Mouse (Mus musculus): ENCODE measurements around the gene Vps54. TPM values are rescaled to one million over a fixed set of nuclear protein-coding genes. Genes with fewer than 3 reads are reported as not detected.
A peak's percentile ranks its signal among the peaks of the same experiment; 100 is the strongest.

The Vps54 gene
- total and polyA plus RNA-seq, 2 experiments = 5.6 to 37.4 TPM

DNA sequence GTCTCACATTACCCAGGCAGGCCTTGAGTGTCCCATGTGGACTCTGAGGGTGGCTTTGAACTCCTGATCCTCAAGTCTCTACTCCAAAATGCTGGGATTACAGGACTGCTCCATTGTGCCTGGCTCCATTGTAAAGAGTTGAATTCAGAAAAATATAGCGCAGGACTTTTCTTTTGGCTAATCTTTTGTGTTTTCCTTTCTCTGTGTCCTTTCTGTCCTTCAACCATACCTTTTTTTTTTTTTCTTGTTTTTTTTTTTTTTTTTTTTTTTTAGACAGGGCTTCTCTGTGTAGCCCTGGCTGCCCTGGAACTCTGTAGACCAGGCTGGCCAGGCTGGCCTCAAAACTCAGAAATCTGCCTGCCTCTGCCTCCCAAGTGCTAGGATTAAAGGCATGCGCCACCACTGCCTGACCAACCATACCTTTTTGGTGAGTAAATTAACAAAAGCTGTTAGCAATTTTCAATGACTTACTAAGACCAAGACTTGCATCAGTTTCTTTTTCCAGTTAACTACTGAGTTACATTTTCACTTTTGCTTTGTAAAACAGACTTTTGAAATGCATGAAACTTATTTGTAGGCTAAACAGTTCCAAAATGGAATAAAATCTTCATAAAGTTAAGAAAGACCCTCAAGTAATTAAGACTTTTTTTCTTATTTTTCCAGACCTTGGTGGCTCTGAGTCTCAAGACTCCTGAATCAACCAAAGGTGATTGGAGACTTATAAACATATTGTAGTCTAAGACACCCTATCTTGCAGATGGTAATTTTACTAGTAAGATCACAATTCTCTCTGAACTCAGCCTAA, 1.4 kb upstream of the Vps54 start:
- Histone ChIP-seq H3K27me3 (ENCODE audit: control insufficient read depth, insufficient read depth, low read length) (no peaks in the 10 kb centered on the region), H3K4me3 (ENCODE audit: insufficient read depth, low read depth, low read length) (no peak overlapping the region), H3K36me3 (ENCODE audit: control insufficient read depth, insufficient read depth, low read length) (no peaks in the 10 kb centered on the region), H3K27ac (replicated peaks; ENCODE audit: insufficient read depth, low read depth, low read length) (peak overlapping the region; percentile 95; the same call in 1 of the 2 replicates), H3K79me2 (ENCODE audit: control insufficient read depth, insufficient read depth, low read length) (peaks cover 9% of the 10 kb centered on the region; the same call in 1 of the 2 replicates), H3K4me1 (ENCODE audit: control insufficient read depth, insufficient read depth, low read length) (peaks cover 17% of the 10 kb centered on the region), H3K9ac (ENCODE audit: low read depth, low read length) (no peak overlapping the region)
- TF ChIP-seq CTCF (IDR thresholded peaks at IDR 0.05; ENCODE audit: low read depth, low read length) (no peak), POLR2A (IDR thresholded peaks at IDR 0.05; ENCODE audit: extremely low read depth, insufficient read depth, low read length) (no peak)
- peak; percentile 43 for DNase-seq (ENCODE audit: extremely low read depth, low read depth, low spot score)
- WGBS = 91% methylated on average over 2 of the region's 2 CpGs

DNA sequence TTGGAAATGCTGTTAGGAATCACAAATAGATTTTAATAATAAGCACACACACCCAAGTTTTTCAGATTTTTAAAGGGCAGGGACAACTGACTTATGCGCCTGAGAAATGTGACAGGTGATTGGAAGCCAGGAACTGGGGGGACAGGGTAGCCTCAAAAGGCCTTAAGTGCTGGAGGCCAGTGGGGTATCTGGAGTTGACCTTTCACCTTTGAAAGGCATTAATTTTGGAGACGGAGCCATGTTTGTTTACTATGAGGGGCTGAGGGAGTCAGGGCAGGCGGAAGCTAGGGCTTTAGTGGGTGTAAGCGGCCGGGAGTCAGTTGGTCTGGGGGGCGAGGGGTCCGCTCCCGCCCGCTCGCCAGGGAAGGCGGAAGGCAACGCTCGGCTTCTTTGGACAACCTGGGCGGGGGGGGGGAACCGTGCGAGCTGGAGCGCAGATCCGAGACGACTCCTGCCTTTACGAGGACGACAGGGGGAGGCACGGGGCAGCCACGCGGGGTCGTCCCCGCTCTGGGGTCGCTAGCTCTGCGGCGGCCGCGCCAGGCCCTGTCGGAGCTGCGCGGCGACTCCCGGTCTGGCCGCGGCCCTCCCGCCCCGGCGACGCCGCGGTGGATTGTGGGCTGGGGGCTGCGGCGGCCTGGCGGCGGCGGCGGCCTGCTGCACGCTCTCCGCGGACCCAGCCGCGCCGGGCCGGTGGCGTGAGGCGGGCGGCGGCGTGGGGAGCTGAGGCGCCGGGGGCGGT, 631 bp upstream of the Vps54 start:
- peak overlapping the region; percentile 99 for H3K9ac ChIP-seq (ENCODE audit: low read depth, low read length)
- DNase-seq (ENCODE audit: extremely low read depth, low read depth, low spot score) = no peak
- H3K27ac ChIP-seq (replicated peaks; ENCODE audit: insufficient read depth, low read depth, low read length) = peak overlapping the region; percentile 95
- peaks cover 18% of the 10 kb centered on the region for H3K4me1 ChIP-seq (ENCODE audit: control insufficient read depth, insufficient read depth, low read length)
- TF ChIP-seq CTCF (IDR thresholded peaks at IDR 0.05; ENCODE audit: low read depth, low read length) (no peak), POLR2A (IDR thresholded peaks at IDR 0.05; ENCODE audit: extremely low read depth, insufficient read depth, low read length) (peak; percentile 54; the same call in 1 of the 2 replicates)
- no peaks in the 10 kb centered on the region for H3K27me3 ChIP-seq (ENCODE audit: control insufficient read depth, insufficient read depth, low read length)
- H3K79me2 ChIP-seq (ENCODE audit: control insufficient read depth, insufficient read depth, low read length) = peaks cover 9% of the 10 kb centered on the region; the same call in 1 of the 2 replicates
- H3K36me3 ChIP-seq (ENCODE audit: control insufficient read depth, insufficient read depth, low read length) = no peaks in the 10 kb centered on the region
- under 1% methylated on average over 64 of the region's 65 CpGs for WGBS
- H3K4me3 ChIP-seq (ENCODE audit: insufficient read depth, low read depth, low read length) = peak overlapping the region; percentile 90

DNA sequence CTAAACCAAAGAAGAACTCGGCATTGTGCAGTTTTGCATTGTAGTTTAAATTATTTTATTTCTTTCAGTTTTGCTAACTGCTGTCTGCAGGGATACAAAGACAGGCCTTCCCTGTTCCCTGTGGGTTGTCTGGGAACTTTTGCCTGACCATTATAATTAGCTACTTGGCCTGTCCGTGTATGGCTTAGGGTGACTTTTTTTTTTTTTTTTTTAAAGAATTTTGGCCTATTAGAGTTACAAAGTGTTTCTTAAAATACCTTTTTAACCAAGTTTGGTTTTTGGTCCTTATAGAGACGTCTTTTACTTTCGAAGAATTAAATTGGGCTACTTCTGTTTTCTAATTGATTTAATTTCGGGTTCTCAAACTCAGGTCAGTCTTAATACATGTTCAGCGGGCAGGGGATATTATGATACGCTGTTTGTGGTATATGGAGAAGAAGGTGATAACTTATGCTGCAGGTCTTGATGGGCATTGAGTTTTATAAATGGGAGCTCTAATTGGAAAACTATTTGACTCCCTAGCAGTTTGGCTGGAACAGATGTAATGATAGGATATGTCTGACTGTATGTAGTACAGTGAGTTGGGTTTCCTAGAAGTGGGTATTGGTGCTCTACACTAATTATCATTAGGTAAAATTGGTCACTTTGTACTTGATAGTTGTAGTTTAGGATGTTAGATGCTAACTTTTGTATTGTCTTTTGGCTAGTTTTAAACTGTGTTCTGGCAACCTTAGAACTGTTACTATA, 855 bp downstream of the Vps54 start:
- TF ChIP-seq CTCF (IDR thresholded peaks at IDR 0.05; ENCODE audit: low read depth, low read length) = no peak

DNA sequence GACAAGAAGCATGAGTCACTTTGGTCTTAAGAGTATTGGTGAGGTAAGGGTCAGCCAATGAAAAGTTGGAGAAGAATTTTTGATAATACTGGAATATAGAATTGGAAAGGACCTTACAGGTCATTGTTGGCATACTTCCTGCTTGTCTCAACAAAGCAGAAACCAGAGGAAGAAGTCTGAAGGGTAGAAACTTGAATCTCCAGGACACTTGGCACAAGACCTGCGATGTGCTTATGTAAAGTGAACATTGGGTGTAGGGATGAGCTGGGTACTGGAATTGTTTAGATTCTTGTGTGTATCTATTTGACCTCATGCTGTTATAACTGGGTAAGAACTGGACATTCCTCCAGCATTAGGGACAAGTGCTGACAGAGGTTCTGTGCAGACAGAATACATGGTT, 2.3 kb downstream of the Vps54 start:
- 31% methylated on average over 1 of the region's 1 CpGs for WGBS
- Histone ChIP-seq H3K27ac (replicated peaks; ENCODE audit: insufficient read depth, low read depth, low read length) (no peak overlapping the region), H3K79me2 (ENCODE audit: control insufficient read depth, insufficient read depth, low read length) (peaks cover 14% of the 10 kb centered on the region; the same call in 1 of the 2 replicates), H3K4me3 (ENCODE audit: insufficient read depth, low read depth, low read length) (no peak overlapping the region), H3K27me3 (ENCODE audit: control insufficient read depth, insufficient read depth, low read length) (no peaks in the 10 kb centered on the region), H3K36me3 (ENCODE audit: control insufficient read depth, insufficient read depth, low read length) (no peaks in the 10 kb centered on the region), H3K4me1 (ENCODE audit: control insufficient read depth, insufficient read depth, low read length) (peaks cover 12% of the 10 kb centered on the region), H3K9ac (ENCODE audit: low read depth, low read length) (no peak overlapping the region)
- DNase-seq (ENCODE audit: extremely low read depth, low read depth, low spot score) = peak; percentile 41
- no peak for TF ChIP-seq CTCF (IDR thresholded peaks at IDR 0.05; ENCODE audit: low read depth, low read length)
- no peak for TF ChIP-seq POLR2A (IDR thresholded peaks at IDR 0.05; ENCODE audit: extremely low read depth, insufficient read depth, low read length)

More for the DNA sequence above, 855 bp downstream of the Vps54 start:
- H3K4me3 ChIP-seq (ENCODE audit: insufficient read depth, low read depth, low read length) = peak overlapping the region; percentile 90
- no peaks in the 10 kb centered on the region for H3K27me3 ChIP-seq (ENCODE audit: control insufficient read depth, insufficient read depth, low read length)
- peak; percentile 47 for DNase-seq (ENCODE audit: extremely low read depth, low read depth, low spot score)
- peaks cover 17% of the 10 kb centered on the region for H3K4me1 ChIP-seq (ENCODE audit: control insufficient read depth, insufficient read depth, low read length)
- no peaks in the 10 kb centered on the region for H3K36me3 ChIP-seq (ENCODE audit: control insufficient read depth, insufficient read depth, low read length)
- H3K9ac ChIP-seq (ENCODE audit: low read depth, low read length) = no peak overlapping the region; the same call in 1 of the 2 replicates
- WGBS = 8% methylated on average over 7 of the region's 7 CpGs
- H3K27ac ChIP-seq (replicated peaks; ENCODE audit: insufficient read depth, low read depth, low read length) = no peak overlapping the region
- peaks cover 12% of the 10 kb centered on the region; the same call in 1 of the 2 replicates for H3K79me2 ChIP-seq (ENCODE audit: control insufficient read depth, insufficient read depth, low read length)

DNA sequence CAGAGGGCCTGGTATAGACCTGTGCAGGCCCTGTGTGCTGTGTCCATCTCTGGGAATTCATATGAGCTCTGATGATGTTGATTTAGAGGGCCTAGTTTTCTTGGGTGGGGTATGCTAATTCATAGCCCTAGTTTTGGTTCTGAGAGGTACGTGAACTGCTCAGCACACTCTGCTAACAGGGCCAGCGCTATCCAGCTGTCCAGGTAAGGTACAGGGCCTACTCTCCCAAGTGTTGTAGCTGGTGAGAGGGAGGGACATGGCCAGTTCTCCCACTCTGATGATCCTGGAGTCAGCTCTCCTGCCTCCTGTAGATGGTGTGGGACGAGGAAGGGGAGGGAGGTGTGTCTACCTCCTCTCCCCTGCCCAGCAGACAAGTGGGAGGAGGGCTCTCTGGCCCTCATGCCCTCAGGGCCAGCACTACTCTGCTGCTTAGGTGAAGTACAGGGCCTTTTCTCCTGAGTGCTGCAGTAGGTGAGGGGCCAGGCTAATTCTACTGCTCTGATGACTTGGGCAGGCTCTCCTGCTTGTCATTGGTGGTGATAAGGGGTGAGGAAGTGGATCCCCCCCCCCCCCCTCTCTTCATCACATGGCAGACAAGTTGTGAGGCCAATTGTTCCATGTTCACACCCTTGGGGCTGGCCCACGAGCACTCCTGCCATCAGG, 8.3 kb downstream of the Vps54 start:
- peaks cover 33% of the 10 kb centered on the region for H3K79me2 ChIP-seq (ENCODE audit: control insufficient read depth, insufficient read depth, low read length)
- no peak overlapping the region for H3K9ac ChIP-seq (ENCODE audit: low read depth, low read length)
- TF ChIP-seq CTCF (IDR thresholded peaks at IDR 0.05; ENCODE audit: low read depth, low read length) (no peak), POLR2A (IDR thresholded peaks at IDR 0.05; ENCODE audit: extremely low read depth, insufficient read depth, low read length) (no peak)
- no peak overlapping the region for H3K27ac ChIP-seq (replicated peaks; ENCODE audit: insufficient read depth, low read depth, low read length)
- no peaks in the 10 kb centered on the region for H3K36me3 ChIP-seq (ENCODE audit: control insufficient read depth, insufficient read depth, low read length)
- DNase-seq (ENCODE audit: extremely low read depth, low read depth, low spot score) = no peak
- H3K4me3 ChIP-seq (ENCODE audit: insufficient read depth, low read depth, low read length) = no peak overlapping the region
- 85% methylated on average over 4 of the region's 4 CpGs for WGBS
- no peaks in the 10 kb centered on the region for H3K27me3 ChIP-seq (ENCODE audit: control insufficient read depth, insufficient read depth, low read length)
- peaks cover 4% of the 10 kb centered on the region for H3K4me1 ChIP-seq (ENCODE audit: control insufficient read depth, insufficient read depth, low read length)

Data from liver, adult 2 months (tissue).